Mouse (Mus musculus) urinary bladder, postnatal 25 days (tissue): ENCODE measurements around the gene Rpl10l.

Experiments
- DNase-seq: peaks from one replicate; pipeline ENCODE4 v3.0.0; 2022; ENCODE audit warnings: low spot score

Gene Rpl10l

GRCm38 (mm10) chr12:66283991-66284622 is at the start of gene Rpl10l:
Rpl10l (minus strand) TSS chr12:66284401.
- no peak for DNase-seq

- no peak for DNase-seq
Measured at GRCm38 (mm10) chr12:66275890-66276289, 8.3 kb downstream of the Rpl10l start.

- DNase-seq = no peak
Measured at GRCm38 (mm10) chr12:66245461-66246099, 38.6 kb downstream of the Rpl10l start.

GRCm38 (mm10) chr12:66234158-66234557 is 50.0 kb downstream of the Rpl10l start:
- no peak for DNase-seq
